Mouse (Mus musculus) cerebellum, adult 8-10 months (tissue): ENCODE measurements around the gene Ermn.
A peak's percentile ranks its signal among the peaks of the same experiment; 100 is the strongest.

Source experiments
- DNase-seq: peaks from one replicate; pipeline ENCODE4 v3.0.0; 2022

Ermn gene

DNA sequence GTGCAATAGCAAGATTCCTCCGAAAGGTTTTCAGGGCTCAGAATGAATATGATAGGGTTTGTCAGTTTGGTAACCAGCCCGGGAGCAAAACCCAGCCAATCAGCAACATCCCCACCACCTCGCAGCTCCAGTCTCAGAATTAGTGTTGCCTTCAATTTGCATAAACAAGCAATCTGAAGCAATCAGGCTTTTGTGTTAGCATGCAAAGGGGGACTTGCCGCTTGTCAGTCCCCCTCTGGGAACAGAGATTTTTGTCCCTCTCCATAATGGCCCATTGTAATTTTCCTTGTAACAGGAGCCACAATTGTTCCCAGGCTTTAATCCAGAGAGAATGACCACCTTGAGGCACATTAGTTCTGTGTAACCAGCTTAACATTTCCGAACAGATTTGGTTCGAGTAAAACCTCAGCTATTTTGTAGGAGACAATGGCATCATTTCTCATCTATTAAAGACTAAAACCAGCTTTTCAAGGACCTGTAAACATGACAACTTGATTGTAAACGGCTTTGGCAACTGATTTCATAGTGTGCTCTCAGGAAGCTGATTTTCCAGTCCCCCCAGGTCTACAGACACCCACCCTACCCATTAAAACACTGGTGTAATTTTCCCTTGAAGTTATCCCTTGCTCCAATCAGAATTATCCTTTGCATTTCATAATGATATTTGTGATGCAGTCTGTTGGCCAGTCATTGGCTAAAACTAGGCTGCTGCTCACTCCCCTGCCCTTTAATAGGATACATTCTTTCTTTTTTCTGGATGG lies at the start of gene Ermn:
Gene Ermn (minus strand): TSS at position 44 of the 761 bp plus-strand sequence.
- DNase-seq, result no peak

DNA sequence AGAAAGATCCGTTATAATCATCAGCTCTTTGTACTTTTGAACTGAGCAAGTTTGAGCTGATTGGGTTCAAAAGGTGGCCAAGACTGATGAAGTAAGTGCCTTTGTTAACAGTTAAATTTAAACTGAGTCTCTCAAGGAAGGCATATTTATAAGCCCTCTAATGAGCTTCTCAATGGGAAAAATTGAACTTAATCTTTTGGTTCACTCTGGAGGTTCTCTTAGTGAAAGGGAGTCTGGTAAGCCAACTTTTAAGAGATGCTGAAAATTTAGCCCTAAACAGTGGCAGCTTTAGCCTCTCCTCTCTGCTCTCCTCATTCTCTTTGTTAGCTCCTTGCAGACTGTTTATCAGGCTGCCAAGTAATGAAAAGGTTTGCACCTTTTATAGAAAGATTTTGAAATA lies 42.2 kb upstream of the Ermn start:
- DNase-seq, result no peak

DNA sequence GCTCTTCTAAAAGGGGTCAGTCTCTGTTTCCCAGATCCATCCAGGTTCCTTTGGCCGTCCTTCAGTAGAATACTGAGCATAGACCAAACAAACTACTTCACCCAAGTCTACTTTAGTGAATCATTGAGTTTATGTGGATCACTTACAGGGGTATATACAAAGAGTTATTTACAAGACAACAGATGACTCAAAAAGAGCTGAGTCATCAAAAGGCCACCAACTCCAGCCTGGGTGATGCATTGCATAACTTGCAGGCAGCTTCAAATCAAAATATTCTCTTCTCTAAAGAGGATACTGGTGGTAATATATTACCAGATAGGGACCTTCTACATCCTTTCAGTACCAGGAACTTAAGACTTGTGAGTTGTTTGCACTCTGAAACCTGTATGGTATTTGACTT lies 33.8 kb upstream of the Ermn start:
- DNase-seq, result no peak

DNA sequence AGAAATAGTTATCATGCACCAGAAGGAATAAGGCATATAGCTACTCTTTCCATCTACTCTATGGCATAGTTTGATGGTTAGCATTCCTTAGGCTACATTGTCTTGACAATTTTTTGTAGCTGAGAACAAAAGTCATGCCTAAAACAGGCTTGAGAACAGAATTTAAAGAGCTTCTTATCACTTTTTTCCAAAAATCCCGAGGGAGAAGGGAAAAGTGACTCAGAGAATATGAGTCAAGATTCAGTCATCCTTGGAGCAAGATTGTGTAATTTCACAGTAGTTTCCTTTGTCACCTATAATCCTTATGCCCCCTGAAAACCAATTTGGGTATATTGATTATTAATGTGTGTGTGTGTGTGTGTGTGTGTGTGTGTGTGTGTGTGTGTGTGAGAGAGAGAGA lies 27.2 kb upstream of the Ermn start:
- no peak for DNase-seq

DNA sequence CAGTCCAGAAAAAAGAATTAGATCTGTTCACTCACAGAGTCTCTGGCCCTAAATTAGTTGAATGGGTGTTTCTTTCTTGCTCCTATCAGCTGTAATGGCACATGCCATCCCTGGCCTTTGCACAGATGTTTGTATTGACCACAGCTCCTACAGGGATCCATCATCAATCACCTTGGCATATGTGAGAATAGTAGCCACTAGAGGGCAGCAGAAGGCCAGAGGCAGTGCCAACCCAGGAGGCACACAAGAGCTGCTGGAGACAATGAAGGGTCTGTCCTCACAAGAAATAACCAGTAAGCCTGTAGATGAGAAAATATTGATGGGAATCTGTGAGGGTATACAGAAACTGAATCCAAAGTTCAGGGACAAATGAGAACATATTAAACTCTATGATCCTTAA lies 2.7 kb upstream of the Ermn start:
- DNase-seq, result peak; percentile 79

DNA sequence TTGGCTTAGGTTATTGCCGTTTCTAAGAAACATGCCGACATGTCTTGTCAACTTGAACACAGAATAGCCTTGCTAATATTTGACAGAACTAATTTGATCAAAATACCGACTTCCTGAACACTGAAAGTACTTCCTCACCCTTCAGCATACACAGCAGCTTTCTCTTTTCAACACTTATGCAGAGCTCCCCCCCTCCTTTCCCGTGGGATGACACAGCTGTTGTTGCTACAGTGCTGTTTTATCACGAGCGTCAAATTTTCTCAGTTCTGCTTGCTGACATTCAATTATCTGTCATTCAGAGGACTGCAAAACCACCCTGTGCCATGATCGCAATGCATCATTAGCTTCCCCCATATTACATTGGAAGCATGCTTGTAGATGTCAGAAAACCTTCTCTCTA lies 10.8 kb downstream of the Ermn start:
- no peak for DNase-seq

DNA sequence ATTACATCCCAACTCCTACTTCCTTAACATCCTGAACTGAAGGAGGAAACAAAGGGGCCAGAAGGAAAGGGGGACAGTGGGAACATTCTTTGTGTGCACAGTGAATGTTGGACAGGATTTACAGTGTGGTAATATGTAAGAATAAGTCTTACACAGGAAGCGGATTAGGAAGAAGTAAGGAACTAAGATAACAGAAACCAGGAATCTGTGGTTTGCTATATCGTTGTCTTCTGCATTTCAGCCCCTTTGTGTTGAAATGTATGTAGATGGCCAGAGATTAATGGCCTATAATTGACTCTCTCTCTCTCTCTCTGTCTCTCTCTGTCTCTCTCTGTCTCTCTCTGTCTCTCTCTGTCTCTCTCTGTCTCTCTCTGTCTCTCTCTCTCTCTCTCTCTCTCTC lies 15.7 kb downstream of the Ermn start:
- DNase-seq, result no peak

DNA sequence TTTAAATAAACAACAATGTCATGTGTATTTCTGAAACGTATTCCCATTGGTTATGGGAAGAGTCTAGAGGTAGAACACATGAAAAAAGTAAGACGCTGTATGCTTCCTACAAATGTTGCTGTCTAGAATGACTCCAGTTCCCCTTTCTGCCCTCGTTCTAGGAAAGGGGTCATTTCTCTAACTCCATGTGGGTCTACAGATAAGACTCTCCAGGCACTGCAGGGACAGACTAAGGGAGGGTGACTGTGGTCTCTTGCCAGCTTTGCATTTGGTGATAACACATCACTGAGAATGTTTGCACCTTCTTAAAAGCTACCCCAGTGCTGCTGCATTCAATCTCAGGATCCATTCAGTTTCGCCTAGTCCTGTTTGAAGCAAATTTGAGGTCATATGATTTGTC lies 17.0 kb downstream of the Ermn start:
- no peak for DNase-seq

DNA sequence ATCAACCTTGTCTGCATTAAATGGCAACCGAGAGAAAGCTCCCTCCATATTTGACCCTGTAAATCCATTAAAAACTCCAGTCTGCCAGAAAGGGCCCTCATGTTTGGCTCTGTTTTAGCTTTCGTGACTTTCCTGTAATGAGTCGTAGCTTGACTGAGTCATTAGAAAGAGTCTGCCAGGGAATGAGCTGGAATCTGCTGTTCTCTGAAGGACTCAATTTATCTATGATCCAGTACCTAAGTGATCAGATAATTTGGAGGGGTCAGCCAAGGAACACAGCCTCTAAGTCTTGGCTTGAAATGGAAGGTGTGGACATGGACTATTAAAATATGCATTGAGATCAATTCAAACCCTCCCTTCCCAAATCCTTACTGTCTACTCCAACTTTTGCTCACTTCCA lies 21.2 kb downstream of the Ermn start:
- DNase-seq, result no peak

DNA sequence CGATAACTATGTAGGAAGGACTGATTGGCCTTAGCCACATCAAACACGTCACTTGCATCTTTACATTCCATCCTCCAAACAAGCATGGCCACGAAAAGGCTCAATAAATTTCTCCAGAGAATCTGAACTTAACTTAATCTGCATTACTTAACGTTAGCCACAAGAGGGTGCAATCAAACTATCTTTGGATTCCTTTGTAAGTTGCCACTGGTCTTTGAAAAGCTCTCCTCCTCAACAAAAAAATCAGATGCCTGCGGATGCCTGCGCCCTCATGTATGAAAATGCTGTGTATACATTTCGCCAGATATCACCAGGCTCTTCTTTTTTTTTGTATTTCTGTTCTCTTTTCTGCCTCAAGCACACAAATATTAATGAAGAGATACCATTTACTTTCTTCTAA lies 23.3 kb downstream of the Ermn start:
- DNase-seq, result peak; percentile 32

DNA sequence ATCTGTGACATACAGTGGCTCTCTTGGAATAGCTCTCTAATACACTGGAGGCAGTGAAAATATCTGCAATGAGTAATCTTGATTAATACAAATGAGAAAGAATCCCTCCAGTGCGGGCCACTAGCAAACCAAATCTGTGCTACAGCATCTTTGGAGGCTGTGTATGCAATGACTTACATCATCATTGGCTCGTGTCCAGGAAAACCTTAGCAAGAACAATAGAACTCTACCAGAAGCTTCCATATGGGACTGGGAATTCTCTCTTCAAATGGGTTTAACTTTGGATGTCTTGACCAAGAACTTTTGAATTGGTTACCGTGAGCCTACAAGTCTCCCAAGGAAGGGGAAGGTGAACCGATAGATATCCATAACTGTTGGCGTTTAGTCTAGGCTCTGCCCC lies 25.9 kb downstream of the Ermn start:
- no peak for DNase-seq

DNA sequence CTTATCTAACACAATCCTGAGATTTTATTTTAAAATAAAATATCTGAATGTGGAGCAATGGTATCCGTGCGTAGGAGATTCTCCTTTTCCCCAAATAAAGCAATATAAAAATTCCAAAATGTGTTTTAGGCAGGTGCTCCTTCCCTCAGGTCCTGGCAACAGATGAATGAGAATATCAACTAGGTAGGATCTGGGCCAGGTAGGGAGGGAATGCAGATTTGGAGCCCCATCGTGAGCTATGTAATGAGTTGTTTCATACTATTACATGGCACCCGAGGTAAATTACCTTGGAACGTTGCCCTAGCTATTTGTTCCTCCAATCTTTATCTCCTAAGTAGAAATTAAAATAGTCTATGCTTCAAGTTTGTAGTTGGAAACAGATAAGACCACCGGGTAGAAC lies 29.1 kb downstream of the Ermn start:
- no peak for DNase-seq

DNA sequence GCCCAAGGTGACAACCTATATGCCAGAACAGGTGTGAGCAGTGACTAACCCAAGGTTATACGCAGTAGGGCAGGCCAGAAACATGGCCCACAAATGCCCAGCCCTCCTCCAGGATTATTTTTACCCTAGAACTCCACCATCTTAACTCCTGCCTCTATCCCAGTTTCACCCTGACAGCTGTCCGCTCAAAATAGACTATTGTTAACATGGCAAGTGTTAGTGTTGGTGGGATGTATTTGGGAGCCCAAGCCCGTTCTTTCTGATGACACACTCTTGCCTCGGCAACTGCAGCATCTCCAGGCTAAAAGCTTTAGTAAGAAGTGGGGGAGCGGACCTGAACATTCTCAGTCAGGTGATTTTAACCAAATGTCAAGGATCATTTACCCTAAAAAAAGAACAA lies 45.6 kb downstream of the Ermn start:
- DNase-seq, result no peak

DNA sequence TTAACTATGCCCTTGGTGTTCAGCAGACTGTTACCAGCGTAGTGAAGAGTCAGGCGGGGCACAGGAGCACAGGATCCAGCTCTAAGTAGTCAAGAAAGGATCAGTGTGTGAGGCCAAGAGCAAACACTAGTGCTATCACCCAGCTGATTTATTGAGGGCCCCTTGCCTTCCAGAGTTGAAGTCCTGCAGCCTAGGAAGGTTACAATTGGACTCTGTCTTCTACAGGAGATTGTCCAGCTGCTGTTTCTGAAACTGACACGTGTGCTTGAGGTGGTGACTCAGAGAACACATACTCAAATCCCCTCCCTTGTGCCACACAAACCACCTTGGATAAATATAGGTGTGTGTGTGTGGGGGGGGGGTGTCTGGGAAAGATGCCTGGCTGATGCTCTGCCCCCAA lies 51.2 kb downstream of the Ermn start:
- no peak for DNase-seq

DNA sequence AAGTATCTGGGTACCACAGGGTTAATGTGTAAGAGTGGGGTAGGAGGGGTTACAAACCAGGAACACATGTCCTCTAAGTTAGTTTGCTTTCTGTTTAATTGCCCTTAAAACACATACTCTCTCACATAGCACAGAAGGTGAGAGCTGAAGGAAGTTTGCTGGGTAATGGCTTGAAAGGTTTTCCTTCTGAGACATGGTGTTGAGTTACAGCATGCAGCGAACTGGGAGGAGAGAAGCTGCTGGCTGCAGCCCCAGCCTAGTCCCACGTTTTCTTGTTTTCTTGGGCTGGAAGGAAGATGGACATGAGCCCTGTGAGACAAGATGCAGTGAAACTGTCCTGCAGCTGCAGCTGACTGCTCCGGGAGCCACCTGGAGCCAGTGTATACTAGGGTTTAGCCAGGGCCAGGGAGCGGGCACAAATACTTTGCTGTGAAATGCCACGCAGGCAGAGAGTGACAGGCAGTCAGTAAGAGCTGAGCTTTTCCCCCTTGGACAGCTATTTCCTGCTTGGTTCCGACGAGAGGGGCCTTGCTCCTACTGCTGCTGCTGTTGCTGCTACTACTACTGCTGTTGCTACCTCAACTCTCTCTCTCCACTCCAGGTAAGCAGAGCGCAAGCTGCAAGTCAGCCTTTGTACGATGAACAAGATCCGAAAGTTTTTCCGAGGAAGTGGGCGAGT lies 54.8 kb downstream of the Ermn start, which contains the start of gene Galnt5:
Gene Galnt5 (plus strand): TSS at position 133 of the 679 bp plus-strand sequence.
- DNase-seq, result no peak
